Mouse (Mus musculus): ENCODE results near the gene Mre11a. TPM values are rescaled to one million over a fixed set of nuclear protein-coding genes. Genes with fewer than 3 reads are reported as not detected.

The Mre11a gene
- total RNA-seq (2023), result 10 to 100 TPM; 30.7 to 31.9 TPM

DNA sequence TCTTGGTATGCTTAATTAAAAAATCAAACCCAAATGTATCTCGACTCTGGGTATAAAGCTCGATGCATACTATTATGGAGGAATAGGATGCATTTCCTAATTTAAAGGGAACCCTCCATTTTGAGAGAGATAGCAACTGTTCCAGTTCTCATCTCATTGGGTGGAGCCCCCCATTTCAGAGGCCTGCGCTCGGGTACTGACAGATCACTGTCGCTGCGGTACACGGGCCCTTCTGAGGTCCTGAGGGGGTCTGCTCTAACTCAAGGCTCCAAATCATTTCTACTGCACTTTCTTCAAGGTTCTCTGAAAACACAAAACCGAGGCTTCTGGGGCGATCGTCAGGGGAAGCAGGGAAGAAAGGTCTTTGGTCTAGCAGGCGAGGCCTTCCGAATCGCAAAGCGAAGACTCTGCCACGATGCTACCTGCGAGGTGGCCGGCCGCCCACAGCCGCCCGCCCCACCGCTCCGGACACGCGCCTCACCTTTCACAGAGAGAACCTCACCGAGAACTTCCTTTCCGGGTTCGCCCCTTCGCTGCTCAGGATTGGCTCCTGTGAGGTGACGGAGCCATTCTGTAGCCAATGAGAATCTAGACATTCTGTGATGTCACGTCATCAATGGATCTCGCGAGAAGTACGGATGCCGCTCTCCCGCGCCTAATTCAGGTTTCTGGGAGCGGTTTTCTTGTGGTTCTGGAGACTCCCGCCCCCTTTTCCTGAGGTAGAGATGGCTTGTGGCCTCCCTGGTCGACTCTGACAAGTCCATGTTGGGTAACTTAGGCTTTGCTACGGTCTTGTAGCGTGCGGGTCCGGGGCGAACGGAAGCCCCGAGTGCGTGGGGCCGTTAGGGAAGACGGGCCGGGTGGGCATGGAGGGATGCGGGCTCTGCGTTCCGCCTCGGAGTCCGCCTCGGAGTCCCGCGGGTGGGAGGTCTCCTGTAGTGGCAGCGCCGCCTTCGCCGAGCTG lies at the start of gene Mre11a, which contains the start of gene Ankrd49:
Mre11a (plus strand) TSS at position 616 of the 964 bp plus-strand sequence.
Ankrd49 (minus strand) TSS at position 818 of the 964 bp plus-strand sequence.

GRCm38 (mm10) chr9:14740151-14740924 lies 44.1 kb upstream of the Mre11a start, which contains the start of gene Piwil4:
TSS of gene Piwil4 (minus strand) at chr9:14740733.

GRCm38 (mm10) chr9:14752001-14752522 lies 32.4 kb upstream of the Mre11a start, which contains the start of gene Fut4:
TSS of gene Fut4 (minus strand) at chr9:14752393.

GRCm38 (mm10) chr9:14770803-14771471 lies 13.5 kb upstream of the Mre11a start, which contains the start of gene 1700012B09Rik:
TSS of gene 1700012B09Rik (minus strand) at chr9:14771030.

GRCm38 (mm10) chr9:14859868-14860639 lies 75.6 kb downstream of the Mre11a start, which contains the start of gene Gpr83:
TSS of gene Gpr83 (plus strand) at chr9:14860210.

Other genes with a start within 250 kb of the Mre11a start
- gene Amotl1, start 139.6 kb upstream of the Mre11a start, total RNA-seq (2023), result under 1 TPM; 0.09 to 0.47 TPM
- under 1 TPM in 1 of 2 experiments, not detected in 1; 0.33 TPM for gene Piwil4, start 43.9 kb upstream of the Mre11a start, total RNA-seq (2023)
- gene Fut4, start 32.3 kb upstream of the Mre11a start, total RNA-seq (2023), result 10 to 100 TPM; 19.8 to 21.0 TPM
- gene 1700012B09Rik, start 13.6 kb upstream of the Mre11a start, total RNA-seq (2023), result not detected
- 10 to 100 TPM; 24.3 to 26.0 TPM for gene Ankrd49, start 202 bp downstream of the Mre11a start, total RNA-seq (2023)
- under 1 TPM; 0.47 to 0.55 TPM for gene Gpr83, start 75.6 kb downstream of the Mre11a start, total RNA-seq (2023)
- gene Izumo1r, start 119.3 kb downstream of the Mre11a start, total RNA-seq (2023), result not detected